Mouse (Mus musculus): ENCODE data around the gene Atp5h.

DNA sequence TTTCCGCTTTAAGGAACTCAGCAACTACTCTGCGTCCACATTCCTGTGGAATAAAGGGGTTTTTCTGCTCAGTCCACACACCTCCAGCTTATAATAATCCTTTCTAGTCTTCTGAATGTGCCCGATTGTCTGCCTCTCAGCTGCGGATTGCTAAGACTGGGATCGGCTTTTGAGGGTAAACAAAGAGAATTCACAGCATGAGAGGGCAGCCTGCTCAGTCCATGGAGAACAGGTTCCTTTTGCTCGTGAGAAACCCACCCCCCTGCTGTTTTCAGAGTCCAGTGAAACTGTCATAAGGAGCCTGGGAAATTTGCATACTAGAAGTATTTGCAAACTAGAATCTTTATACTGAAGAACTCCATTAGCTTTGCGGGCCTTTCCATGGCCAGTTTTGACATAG is 10.2 kb downstream of the Atp5h start:
- TF ChIP-seq CTCF (IDR thresholded peaks at IDR 0.05; ENCODE audit: low read depth) (no peak), EP300 (IDR thresholded peaks at IDR 0.05; ENCODE audit: low read depth) (no peak)
